Mouse (Mus musculus) megakaryocyte, embryonic 14.5 days (primary cell): ENCODE results near the gene Slc26a6. TPM values are rescaled to one million over a fixed set of nuclear protein-coding genes. Genes with fewer than 3 reads are reported as not detected.
A peak's percentile ranks its signal among the peaks of the same experiment; 100 is the strongest.

Experiments used
- H3K27me3 ChIP-seq: replicated peaks from 2 replicates; pipeline ENCODE3; 2012; ENCODE audit warnings: inconsistent platforms
- H3K36me3 ChIP-seq: replicated peaks from 2 replicates; pipeline ENCODE3; 2012; ENCODE audit warnings: low read length, inconsistent platforms, mixed read lengths
- H3K4me1 ChIP-seq: 2 replicates; pipeline ENCODE4 v1.6.1; 2012; ENCODE audit warnings: inconsistent platforms
- H3K4me3 ChIP-seq: replicated peaks from 2 replicates; pipeline ENCODE3; 2012; ENCODE audit warnings: moderate library complexity, mild to moderate bottlenecking, inconsistent platforms
- H3K9me3 ChIP-seq: 2 replicates; pipeline ENCODE4 v1.6.1; 2012; ENCODE audit warnings: inconsistent platforms
- FLI1 ChIP-seq: IDR thresholded peaks from 2 replicates; pipeline ENCODE4 v1.6.1; 2012; ENCODE audit warnings: low read length, inconsistent platforms, mixed read lengths
- GATA1 ChIP-seq: IDR thresholded peaks from 3 replicates; pipeline ENCODE4 v1.6.1; 2012; ENCODE audit warnings: mixed read lengths, low read length, inconsistent platforms, borderline replicate concordance
- polyA plus RNA-seq: library from polyadenylated mRNA; stranded (reverse); fragments of >175 nt; gene quantifications from 2 replicates; pipeline ENCODE4 v1.2.3, GENCODE M21; 2012; ENCODE audit warnings: low replicate concordance; ENCODE audit not compliant: insufficient read depth

The Slc26a6 gene
- polyA plus RNA-seq, 1 experiment = 8.6 TPM

- Histone ChIP-seq H3K27me3 (peaks cover 9% of the 10 kb centered on the region), H3K36me3 (no peaks in the 10 kb centered on the region), H3K4me1 (peaks cover 3% of the 10 kb centered on the region; the same call in 1 of the 2 replicates), H3K4me3 (no peak overlapping the region), H3K9me3 (no peaks in the 10 kb centered on the region)
- no peak for TF ChIP-seq FLI1
- no peak for TF ChIP-seq GATA1
These were observed 59.2 kb downstream of the Slc26a6 start for GRCm38 (mm10) chr9:108912308-108912707.

- TF ChIP-seq GATA1 (no peak), FLI1 (no peak)
- H3K4me1 ChIP-seq = peaks cover 3% of the 10 kb centered on the region; the same call in 1 of the 2 replicates
- H3K9me3 ChIP-seq = no peaks in the 10 kb centered on the region
- H3K27me3 ChIP-seq = peaks cover 15% of the 10 kb centered on the region
- no peaks in the 10 kb centered on the region for H3K36me3 ChIP-seq
- H3K4me3 ChIP-seq = no peak overlapping the region
These were observed 60.1 kb downstream of the Slc26a6 start for GRCm38 (mm10) chr9:108913161-108913560.

GRCm38 (mm10) chr9:108913621-108914020 lies 60.5 kb downstream of the Slc26a6 start:
- peaks cover 3% of the 10 kb centered on the region; the same call in 1 of the 2 replicates for H3K4me1 ChIP-seq
- H3K9me3 ChIP-seq = no peaks in the 10 kb centered on the region
- TF ChIP-seq FLI1 = no peak
- TF ChIP-seq GATA1 = no peak
- no peak overlapping the region for H3K4me3 ChIP-seq
- H3K36me3 ChIP-seq = no peaks in the 10 kb centered on the region
- H3K27me3 ChIP-seq = peaks cover 15% of the 10 kb centered on the region

- Histone ChIP-seq H3K4me1 (peaks cover 3% of the 10 kb centered on the region; the same call in 1 of the 2 replicates), H3K9me3 (no peaks in the 10 kb centered on the region), H3K27me3 (peaks cover 21% of the 10 kb centered on the region), H3K36me3 (no peaks in the 10 kb centered on the region), H3K4me3 (no peak within 1 kb of the TSS)
- TF ChIP-seq FLI1 (no peak), GATA1 (no peak)
These were observed 61.4 kb downstream of the Slc26a6 start, which contains the start of gene Tmem89 for GRCm38 (mm10) chr9:108914491-108914890. Tmem89 (plus strand) TSS chr9:108914619.

- no peaks in the 10 kb centered on the region for H3K9me3 ChIP-seq
- H3K4me1 ChIP-seq = no peaks in the 10 kb centered on the region
- TF ChIP-seq GATA1 (no peak), FLI1 (no peak)
- H3K4me3 ChIP-seq = no peak overlapping the region
- peaks cover 48% of the 10 kb centered on the region for H3K27me3 ChIP-seq
- H3K36me3 ChIP-seq = no peaks in the 10 kb centered on the region
These were observed 72.8 kb downstream of the Slc26a6 start for GRCm38 (mm10) chr9:108925897-108926296.

- no peaks in the 10 kb centered on the region for H3K4me1 ChIP-seq
- no peaks in the 10 kb centered on the region for H3K36me3 ChIP-seq
- H3K4me3 ChIP-seq = no peak overlapping the region
- H3K27me3 ChIP-seq = peaks cover 38% of the 10 kb centered on the region
- H3K9me3 ChIP-seq = no peaks in the 10 kb centered on the region
- no peak for TF ChIP-seq FLI1
- TF ChIP-seq GATA1 = no peak
These were observed 75.3 kb downstream of the Slc26a6 start for GRCm38 (mm10) chr9:108928424-108928823.

GRCm38 (mm10) chr9:108935991-108936390 lies 82.9 kb downstream of the Slc26a6 start:
- H3K27me3 ChIP-seq = peaks cover 3% of the 10 kb centered on the region
- H3K4me1 ChIP-seq = peaks cover 23% of the 10 kb centered on the region
- peak overlapping the region; percentile 100 for H3K4me3 ChIP-seq
- peaks cover 29% of the 10 kb centered on the region for H3K36me3 ChIP-seq
- TF ChIP-seq FLI1 (no peak), GATA1 (no peak)
- H3K9me3 ChIP-seq = no peaks in the 10 kb centered on the region

GRCm38 (mm10) chr9:108936418-108937364 lies 83.6 kb downstream of the Slc26a6 start, which contains the start of gene Uqcrc1:
Uqcrc1 (plus strand) TSS chr9:108936633.
- Histone ChIP-seq H3K36me3 (peaks cover 36% of the 10 kb centered on the region), H3K4me3 (peak within 1 kb of the TSS; percentile 100), H3K27me3 (no peaks in the 10 kb centered on the region), H3K4me1 (peaks cover 23% of the 10 kb centered on the region), H3K9me3 (no peaks in the 10 kb centered on the region)
- TF ChIP-seq GATA1 = no peak
- TF ChIP-seq FLI1 = no peak

GRCm38 (mm10) chr9:108945111-108945510 lies 92.0 kb downstream of the Slc26a6 start:
- Histone ChIP-seq H3K4me3 (no peak overlapping the region), H3K9me3 (no peaks in the 10 kb centered on the region), H3K27me3 (no peaks in the 10 kb centered on the region), H3K36me3 (peaks cover 94% of the 10 kb centered on the region), H3K4me1 (peaks cover 13% of the 10 kb centered on the region; the same call in 1 of the 2 replicates)
- TF ChIP-seq FLI1 (no peak), GATA1 (no peak)

GRCm38 (mm10) chr9:108945608-108946007 lies 92.5 kb downstream of the Slc26a6 start:
- Histone ChIP-seq H3K4me3 (no peak overlapping the region), H3K27me3 (no peaks in the 10 kb centered on the region), H3K4me1 (peaks cover 13% of the 10 kb centered on the region; the same call in 1 of the 2 replicates), H3K9me3 (no peaks in the 10 kb centered on the region), H3K36me3 (peaks cover 95% of the 10 kb centered on the region)
- TF ChIP-seq GATA1 = no peak
- TF ChIP-seq FLI1 = no peak
